Mouse (Mus musculus) MEL (cell line): ENCODE results near the gene Rnpep. TPM values are rescaled to one million over a fixed set of nuclear protein-coding genes. Genes with fewer than 3 reads are reported as not detected.

Experiments used
- DNase-seq: peaks from one replicate; pipeline ENCODE4 v3.0.0; 2011; ENCODE audit warnings: low read depth, low spot score
- H3K27ac ChIP-seq: 2 replicates; pipeline ENCODE4 v1.5.1; 2012; ENCODE audit warnings: low read depth, mild to moderate bottlenecking, control low read depth, low read length, moderate library complexity; ENCODE audit not compliant: control insufficient read depth
- H3K27me3 ChIP-seq, 2 experiments: fragments of 150-350 bp in 1 of 2; sonication (generic) in 1 of 2; 2 replicates each; pipeline ENCODE4 v1.6.1; 2012; ENCODE audit warnings: low read length in 2 of 2, mild to moderate bottlenecking in 2 of 2, improper control_type of control experiment in 1 of 2, moderate library complexity in 1 of 2; ENCODE audit not compliant: insufficient read depth in 2 of 2, control insufficient read depth in 1 of 2
- H3K36me3 ChIP-seq, 2 experiments: 2 replicates each; pipeline ENCODE4 v1.6.1; 2012 to 2014; ENCODE audit warnings: low read length in 2 of 2, improper control_type of control experiment in 1 of 2, inconsistent platforms in 1 of 2, mild to moderate bottlenecking in 1 of 2; ENCODE audit not compliant: insufficient read depth in 2 of 2, control insufficient read depth in 1 of 2
- H3K4me1 ChIP-seq, 2 experiments: fragments of 150-350 bp in 1 of 2; sonication (generic) in 1 of 2; 2 replicates each; pipeline ENCODE4 v1.6.1; 2012; ENCODE audit warnings: low read length in 2 of 2, improper control_type of control experiment in 1 of 2, mild to moderate bottlenecking in 1 of 2; ENCODE audit not compliant: insufficient read depth in 2 of 2, control insufficient read depth in 1 of 2
- H3K4me3 ChIP-seq, 2 experiments: fragments of 150-350 bp in 1 of 2; sonication (generic) in 1 of 2; 2 replicates each; pipeline ENCODE4 v1.5.1; 2012; ENCODE audit warnings: low read depth in 2 of 2, low read length in 2 of 2, mild to moderate bottlenecking in 2 of 2, moderate library complexity in 2 of 2, control low read depth in 1 of 2, improper control_type of control experiment in 1 of 2; ENCODE audit not compliant: control insufficient read depth in 1 of 2, insufficient read depth in 1 of 2
- H3K79me2 ChIP-seq: 2 replicates; pipeline ENCODE4 v1.6.1; 2012; ENCODE audit warnings: mild to moderate bottlenecking, low read length, moderate library complexity; ENCODE audit not compliant: control insufficient read depth, poor library complexity, insufficient read depth
- H3K9ac ChIP-seq: 2 replicates; pipeline ENCODE4 v1.6.1; 2012; ENCODE audit warnings: low read depth, mild to moderate bottlenecking, control low read depth, low read length, moderate library complexity; ENCODE audit not compliant: control insufficient read depth, poor library complexity, severe bottlenecking
- H3K9me3 ChIP-seq: fragments of 150-350 bp; sonication (generic); replicated peaks from 2 replicates; pipeline ENCODE4 v1.6.1; 2012; ENCODE audit warnings: mild to moderate bottlenecking, low read length, improper control_type of control experiment, moderate library complexity; ENCODE audit not compliant: insufficient read depth
- CHD1 ChIP-seq: IDR thresholded peaks from 2 replicates; pipeline ENCODE4 v1.6.1; 2012; ENCODE audit warnings: low read depth, mild to moderate bottlenecking, inconsistent platforms, low read length, improper control_type of control experiment
- CTCF ChIP-seq, 3 experiments: IDR thresholded peaks in 2 of 3; conservative IDR thresholded peaks in 1 of 3; 2 replicates each; pipeline ENCODE4 v1.5.1; 2011 to 2012; ENCODE audit warnings: low read length in 3 of 3, low read depth in 2 of 3, mild to moderate bottlenecking in 2 of 3, improper control_type of control experiment in 1 of 3, inconsistent platforms in 1 of 3, mixed read lengths in 1 of 3, moderate library complexity in 1 of 3; ENCODE audit not compliant: control insufficient read depth in 1 of 3, insufficient read depth in 1 of 3, poor library complexity in 1 of 3, severe bottlenecking in 1 of 3
- E2F4 ChIP-seq: IDR thresholded peaks from 2 replicates; pipeline ENCODE4 v1.6.1; 2011; ENCODE audit warnings: low read depth, low read length, improper control_type of control experiment, borderline replicate concordance
- ELF1 ChIP-seq: IDR thresholded peaks from 2 replicates; pipeline ENCODE4 v1.6.1; 2014; ENCODE audit warnings: low read depth, mild to moderate bottlenecking, inconsistent platforms, low read length, improper control_type of control experiment, moderate library complexity
- EP300 ChIP-seq, 2 experiments: IDR thresholded peaks; 2 replicates each; pipeline ENCODE4 v1.6.1; 2011; ENCODE audit warnings: improper control_type of control experiment in 2 of 2, low read length in 2 of 2, low read depth in 1 of 2, mild to moderate bottlenecking in 1 of 2
- ETS1 ChIP-seq: IDR thresholded peaks from 2 replicates; pipeline ENCODE4 v1.6.1; 2012; ENCODE audit warnings: low read depth, mild to moderate bottlenecking, inconsistent platforms, low read length, improper control_type of control experiment, moderate library complexity
- GABPA ChIP-seq: IDR thresholded peaks from 2 replicates; pipeline ENCODE4 v1.6.1; 2012; ENCODE audit warnings: low read depth, mild to moderate bottlenecking, inconsistent platforms, low read length, improper control_type of control experiment, moderate library complexity
- KAT2A ChIP-seq: conservative IDR thresholded peaks from 2 replicates; pipeline ENCODE4 v1.6.1; 2012; ENCODE audit warnings: low read depth, low read length, improper control_type of control experiment, inconsistent platforms
- MAFK ChIP-seq: IDR thresholded peaks from 2 replicates; pipeline ENCODE4 v1.6.1; 2011; ENCODE audit warnings: low read depth, mild to moderate bottlenecking, low read length, improper control_type of control experiment, borderline replicate concordance
- MAX ChIP-seq: IDR thresholded peaks from 2 replicates; pipeline ENCODE4 v1.6.1; 2011; ENCODE audit warnings: low read length, improper control_type of control experiment
- MAZ ChIP-seq: IDR thresholded peaks from 2 replicates; pipeline ENCODE4 v1.6.1; 2012; ENCODE audit warnings: low read depth, mild to moderate bottlenecking, inconsistent platforms, low read length, improper control_type of control experiment
- MEF2A ChIP-seq: IDR thresholded peaks from 2 replicates; pipeline ENCODE4 v1.6.1; 2014; ENCODE audit warnings: low read depth, mild to moderate bottlenecking, inconsistent platforms, low read length, improper control_type of control experiment; ENCODE audit not compliant: poor library complexity, insufficient replicate concordance, severe bottlenecking; ENCODE audit errors: extremely low read depth
- MXI1 ChIP-seq: IDR thresholded peaks from 2 replicates; pipeline ENCODE4 v1.6.1; 2011; ENCODE audit warnings: mild to moderate bottlenecking, low read depth, low read length, improper control_type of control experiment
- MYB ChIP-seq: IDR thresholded peaks from 2 replicates; pipeline ENCODE4 v1.6.1; 2011; ENCODE audit warnings: mild to moderate bottlenecking, low read depth, low read length, improper control_type of control experiment
- MYC ChIP-seq: IDR thresholded peaks from 2 replicates; pipeline ENCODE4 v1.6.1; 2011; ENCODE audit warnings: low read depth, mild to moderate bottlenecking, low read length, improper control_type of control experiment, moderate library complexity
- POLR2AphosphoS5 ChIP-seq: IDR thresholded peaks from 2 replicates; pipeline ENCODE4 v1.6.1; 2012; ENCODE audit warnings: low read depth, borderline replicate concordance, mild to moderate bottlenecking, inconsistent platforms, low read length, moderate library complexity, mixed read lengths
- RAD21 ChIP-seq: IDR thresholded peaks from 2 replicates; pipeline ENCODE4 v1.6.1; 2011; ENCODE audit warnings: mild to moderate bottlenecking, low read depth, low read length, improper control_type of control experiment
- RCOR1 ChIP-seq: IDR thresholded peaks from 2 replicates; pipeline ENCODE4 v1.6.1; 2012; ENCODE audit warnings: low read depth, mild to moderate bottlenecking, inconsistent platforms, low read length, improper control_type of control experiment
- SIN3A ChIP-seq: IDR thresholded peaks from 2 replicates; pipeline ENCODE4 v1.6.1; 2012; ENCODE audit warnings: low read length, improper control_type of control experiment, inconsistent platforms
- SMC3 ChIP-seq: IDR thresholded peaks from 2 replicates; pipeline ENCODE4 v1.6.1; 2011; ENCODE audit warnings: low read depth, low read length, improper control_type of control experiment
- TAL1 ChIP-seq: IDR thresholded peaks from 2 replicates; pipeline ENCODE4 v1.6.1; 2012; ENCODE audit warnings: mild to moderate bottlenecking, inconsistent platforms, low read length, moderate library complexity, mixed read lengths
- TBP ChIP-seq: IDR thresholded peaks from 2 replicates; pipeline ENCODE4 v1.8.0; 2011; ENCODE audit warnings: low read depth, low read length, improper control_type of control experiment
- TCF12 ChIP-seq: IDR thresholded peaks from 2 replicates; pipeline ENCODE4 v1.6.1; 2014; ENCODE audit warnings: low read depth, mild to moderate bottlenecking, inconsistent platforms, low read length, improper control_type of control experiment, moderate library complexity
- UBTF ChIP-seq: IDR thresholded peaks from 2 replicates; pipeline ENCODE4 v1.6.1; 2012; ENCODE audit warnings: low read depth, mild to moderate bottlenecking, inconsistent platforms, low read length, improper control_type of control experiment, moderate library complexity, borderline replicate concordance; ENCODE audit not compliant: insufficient read depth
- USF1 ChIP-seq: IDR thresholded peaks from 2 replicates; pipeline ENCODE4 v1.6.1; 2014; ENCODE audit warnings: low read depth, mild to moderate bottlenecking, inconsistent platforms, low read length, improper control_type of control experiment, moderate library complexity
- USF2 ChIP-seq, 2 experiments: IDR thresholded peaks; 2 replicates each; pipeline ENCODE4 v1.6.1; 2011 to 2012; ENCODE audit warnings: improper control_type of control experiment in 2 of 2, low read length in 2 of 2, borderline replicate concordance in 1 of 2, inconsistent platforms in 1 of 2, low read depth in 1 of 2, mild to moderate bottlenecking in 1 of 2; ENCODE audit not compliant: insufficient read depth in 1 of 2
- ZKSCAN1 ChIP-seq: IDR thresholded peaks from 2 replicates; pipeline ENCODE4 v1.6.1; 2012; ENCODE audit warnings: low read depth, mild to moderate bottlenecking, inconsistent platforms, low read length, improper control_type of control experiment, moderate library complexity
- ZNF384 ChIP-seq: IDR thresholded peaks from 2 replicates; pipeline ENCODE4 v1.6.1; 2012; ENCODE audit warnings: low read depth, mild to moderate bottlenecking, inconsistent platforms, low read length, improper control_type of control experiment
- polyA plus RNA-seq, 2 experiments: library from polyadenylated mRNA; stranded (reverse) in 1 of 2; unstranded in 1 of 2; fragments of >175 nt in 1 of 2; fragments of >200 nt in 1 of 2; gene quantifications; 2 replicates each; pipeline versions ENCODE4 v1.2.1 to v1.2.4; 2012; ENCODE audit warnings: low replicate concordance in 2 of 2, low read depth in 1 of 2; ENCODE audit not compliant: insufficient read length in 2 of 2, insufficient read depth in 1 of 2, missing spikeins in 1 of 2
- total RNA-seq: library from RNA; depleted of rRNA; stranded (reverse); fragments of 300-350 nt; gene quantifications from 2 replicates; pipeline ENCODE4 v1.2.3, GENCODE M21; 2012

Rnpep gene
- total and polyA plus RNA-seq, 3 experiments: 6.5 to 17.4 TPM; not detected in 1

DNA sequence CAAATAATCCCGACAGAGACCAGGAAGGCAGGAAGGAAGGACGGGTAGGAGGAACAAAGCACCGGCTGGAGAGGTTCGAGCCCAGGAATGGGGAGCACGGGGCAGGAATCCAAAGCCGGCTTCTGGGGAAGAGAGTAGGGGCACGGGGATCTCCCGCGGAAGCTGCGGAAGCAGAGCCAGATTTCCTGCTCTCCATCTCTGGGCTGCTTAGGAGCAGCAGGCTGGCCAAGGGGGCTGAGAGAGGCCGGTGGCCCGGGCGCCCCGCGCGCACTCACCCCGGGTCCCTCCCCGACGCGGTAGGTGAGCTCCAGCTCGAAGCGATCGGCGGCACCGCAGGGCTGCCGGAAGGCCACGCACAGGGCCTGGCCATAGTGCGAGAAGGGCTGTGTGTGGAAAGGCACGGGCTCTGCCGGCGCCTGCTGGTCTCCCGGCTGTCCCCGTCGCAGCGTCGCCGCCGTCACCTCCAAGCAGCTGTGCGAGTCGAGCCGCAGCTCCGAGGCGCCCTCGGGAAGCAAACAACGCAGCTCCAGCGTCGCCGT lies 528 bp downstream of the Rnpep start:
- DNase-seq: peak; percentile 62
- H3K4me1 ChIP-seq: peaks cover 0 to 4% of the 10 kb centered on the region in 2 experiments; a peak in 2 of 4 replicates

DNA sequence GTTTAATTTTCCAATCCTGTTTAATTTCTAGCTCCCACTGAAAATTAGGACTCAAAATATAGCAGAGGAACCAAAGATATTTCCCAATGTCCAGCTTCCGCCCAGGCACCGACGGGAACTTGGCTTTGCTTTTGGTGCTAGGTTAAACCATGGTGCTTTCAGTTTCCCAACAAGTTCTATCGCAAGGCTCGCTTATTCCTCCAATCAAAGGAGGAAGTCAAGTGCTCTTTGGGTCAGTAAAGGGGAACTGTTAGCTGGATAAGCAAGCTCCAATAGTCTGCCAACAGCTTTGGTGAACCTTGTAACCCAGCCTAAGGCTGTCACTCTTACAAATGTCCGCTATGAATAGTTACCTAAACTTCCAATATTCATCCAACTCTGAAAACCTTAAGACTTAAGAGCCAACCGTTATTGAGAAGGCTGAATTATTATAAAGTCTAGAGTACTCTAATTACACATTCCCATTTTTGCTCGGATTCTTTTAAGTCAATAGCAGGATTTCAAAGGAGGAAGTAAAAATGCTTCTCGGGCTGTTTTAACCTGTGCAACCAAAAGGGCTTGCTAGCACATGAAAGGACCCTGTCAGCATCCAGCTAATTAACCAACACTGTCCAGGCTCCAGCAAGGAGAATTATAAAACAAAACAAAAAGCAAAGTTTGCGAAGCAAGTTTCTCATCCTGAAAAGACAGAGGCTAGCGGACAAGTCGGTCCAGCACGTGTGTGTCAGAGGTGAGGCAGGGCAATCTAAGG lies 1.2 kb downstream of the Rnpep start:
- peak; percentile 80 for DNase-seq
- peak overlapping the region; percentile 87 for H3K9ac ChIP-seq
- H3K27ac ChIP-seq: no peak overlapping the region
- no peaks in the 10 kb centered on the region; the same call in 1 of the 2 replicates for H3K79me2 ChIP-seq
- H3K27me3 ChIP-seq: no peaks in the 10 kb centered on the region
- peak overlapping the region; percentile 83 to 100 for H3K4me3 ChIP-seq
- H3K9me3 ChIP-seq: no peaks in the 10 kb centered on the region
- H3K36me3 ChIP-seq: no peaks in the 10 kb centered on the region
- peaks cover 0 to 4% of the 10 kb centered on the region in 2 experiments; a peak in 2 of 4 replicates for H3K4me1 ChIP-seq
- 0 out of 2 replicates have a peak, but pooled peaks have one; percentile 9 for TF ChIP-seq TBP
- no peak for TF ChIP-seq ZKSCAN1
- no peak for TF ChIP-seq TAL1
- no peak for TF ChIP-seq EP300 (IDR thresholded peaks at IDR 0.05; ENCODE audit: low read depth in 1 of 2, low read length in 2 of 2)
- no peak for TF ChIP-seq E2F4
- TF ChIP-seq UBTF: no peak
- TF ChIP-seq SMC3: no peak
- TF ChIP-seq POLR2AphosphoS5: no peak
- TF ChIP-seq SIN3A: no peak; the same call in 1 of the 2 replicates
- no peak for TF ChIP-seq MAX
- peak; percentile 3; the same call in 1 of the 2 replicates for TF ChIP-seq ELF1
- peak; percentile 43; the same call in 1 of the 2 replicates for TF ChIP-seq MXI1
- 0 out of 2 replicates have a peak, but pooled peaks have one; percentile 21 for TF ChIP-seq MAFK
- TF ChIP-seq USF1: no peak
- TF ChIP-seq CHD1: 0 out of 2 replicates have a peak, but pooled peaks have one; percentile 60
- TF ChIP-seq USF2 (IDR thresholded peaks at IDR 0.05; ENCODE audit: borderline replicate concordance in 1 of 2, insufficient read depth in 1 of 2, low read depth in 1 of 2, low read length in 2 of 2): no peak
- no peak for TF ChIP-seq KAT2A
- no peak for TF ChIP-seq ZNF384
- no peak for TF ChIP-seq MAZ
- TF ChIP-seq MYB: no peak
- no peak for TF ChIP-seq MEF2A
- no peak for TF ChIP-seq TCF12
- no peak for TF ChIP-seq CTCF (IDR thresholded peaks at IDR 0.05 in 2 of 3, conservative IDR thresholded peaks at IDR 0.05 in 1 of 3; ENCODE audit: control insufficient read depth in 1 of 3, insufficient read depth in 1 of 3, low read depth in 2 of 3, low read length in 3 of 3, poor library complexity in 1 of 3, severe bottlenecking in 1 of 3)
- TF ChIP-seq ETS1: no peak; the same call in 1 of the 2 replicates
- peak; percentile 60 for TF ChIP-seq RCOR1
- TF ChIP-seq GABPA: no peak
- TF ChIP-seq RAD21: no peak
- TF ChIP-seq MYC: peak; percentile 57; the same call in 1 of the 2 replicates

More for the DNA sequence above, 528 bp downstream of the Rnpep start:
- no peaks in the 10 kb centered on the region for H3K9me3 ChIP-seq
- no peak overlapping the region for H3K27ac ChIP-seq
- H3K9ac ChIP-seq: peak overlapping the region; percentile 87
- H3K79me2 ChIP-seq: no peaks in the 10 kb centered on the region; the same call in 1 of the 2 replicates
- no peaks in the 10 kb centered on the region for H3K36me3 ChIP-seq
- no peaks in the 10 kb centered on the region for H3K27me3 ChIP-seq
- H3K4me3 ChIP-seq: peak overlapping the region; percentile 83 to 100
- TF ChIP-seq TBP (0 out of 2 replicates have a peak, but pooled peaks have one; percentile 12), GABPA (no peak)
